In genomic region chr19:43513874-43514273, GRCm38 (mm10) we compare ENCODE assay signal across 16 mouse cellular contexts. TPM values are rescaled to one million over a fixed set of nuclear protein-coding genes. Genes with fewer than 3 reads are reported as not detected.
DNase-seq lines count a peak whose midpoint lies in the region; ATAC-seq and TF ChIP-seq lines count a peak whose summit lies in the region.
"Had no signal": no experiment of that assay in that cellular context is flagged by ENCODE, and none has a peak within 500 bp of the region (broad histone marks: within the 10 kb centered on the region; RNA-seq: fewer than 3 reads in every experiment).

No protein-coding gene starts in this region.

- H3K36me3 ChIP-seq in ES-Bruce4 (ENCODE audit: control insufficient read depth, insufficient read depth, low read length, poor library complexity, severe bottlenecking) = peaks cover 72% of the 10 kb centered on the region
- peaks cover 7% of the 10 kb centered on the region; the same call in 1 of the 2 replicates for H3K36me3 ChIP-seq in intestine, embryonic 15.5 days
- H3K36me3 ChIP-seq in liver, postnatal 0 days (replicated peaks; ENCODE audit: insufficient read depth, low read length) = peaks cover 38% of the 10 kb centered on the region

- TF ChIP-seq CTCF in ES-Bruce4 (IDR thresholded peaks at IDR 0.05; ENCODE audit: low read depth, low read length) = no peak
- TF ChIP-seq CTCF in liver, postnatal 0 days (IDR thresholded peaks at IDR 0.05; ENCODE audit: low read depth) = no peak

- intact Hi-C loops in left cerebral cortex, postnatal 25 days (cut with DNase I) = no loop called here

- 75% methylated on average over 8 of the region's 8 CpGs for WGBS in intestine, embryonic 15.5 days
- 59% methylated on average over 8 of the region's 8 CpGs for WGBS in liver, postnatal 0 days (ENCODE audit: insufficient replicate concordance)

- TF ChIP-seq EP300 in ES-Bruce4 (IDR thresholded peaks at IDR 0.05; ENCODE audit: insufficient read depth, low read depth, low read length) = no peak
- TF ChIP-seq EP300 in liver, postnatal 0 days (IDR thresholded peaks at IDR 0.05; ENCODE audit: low read depth) = no peak

- no peak for TF ChIP-seq POLR2A in ES-Bruce4 (IDR thresholded peaks at IDR 0.05; ENCODE audit: insufficient read depth, low read length)

- H3K27ac ChIP-seq in ES-Bruce4 (ENCODE audit: insufficient read depth, low read length) = peak overlapping the region; percentile 39
- H3K27ac ChIP-seq in intestine, embryonic 15.5 days = no peak overlapping the region
- H3K27ac ChIP-seq in liver, postnatal 0 days (ENCODE audit: low read depth) = peak overlapping the region; percentile 80
- H3K27ac ChIP-seq: embryonic facial prominence, embryonic 13.5 days; gastrocnemius, adult 2 months; heart, adult 2 months; limb, embryonic 15.5 days had no signal

- H3K4me1 ChIP-seq in ES-Bruce4 (ENCODE audit: control insufficient read depth, insufficient read depth, low read length) = peaks cover 6% of the 10 kb centered on the region
- H3K4me1 ChIP-seq in intestine, embryonic 15.5 days (replicated peaks) = peaks cover 3% of the 10 kb centered on the region; the same call in 1 of the 2 replicates
- peaks cover 11% of the 10 kb centered on the region for H3K4me1 ChIP-seq in liver, postnatal 0 days (ENCODE audit: insufficient read depth)
- H3K4me1 ChIP-seq: embryonic facial prominence, embryonic 13.5 days; limb, embryonic 15.5 days had no signal

- no peak overlapping the region for H3K4me3 ChIP-seq in ES-Bruce4 (ENCODE audit: low read depth, low read length)
- no peak overlapping the region for H3K4me3 ChIP-seq in intestine, embryonic 15.5 days (replicated peaks)
- H3K4me3 ChIP-seq in liver, postnatal 0 days (ENCODE audit: low read depth, low read length) = no peak overlapping the region
- H3K4me3 ChIP-seq: embryonic facial prominence, embryonic 13.5 days; gastrocnemius, adult 2 months; heart, adult 2 months; limb, embryonic 15.5 days had no signal

- peak; percentile 39 for DNase-seq in liver
- DNase-seq in liver, postnatal 0 days = peak; percentile 65
- no peak for DNase-seq in layer of hippocampus, postnatal 10 days (ENCODE audit: low spot score in 2 of 2)
- DNase-seq in adrenal gland, adult 18-20 months (ENCODE audit: low spot score in 2 of 2) = no peak
- DNase-seq in left cerebral cortex, postnatal 25 days (ENCODE audit: low spot score in 2 of 2) = no peak
- DNase-seq: cerebellum, adult 9-10 months; gastrocnemius, adult 2 months; heart, adult 2 months; right cerebral cortex, postnatal 25 days had no signal

- no peak overlapping the region for H3K9ac ChIP-seq in ES-Bruce4 (ENCODE audit: low read depth, poor library complexity, severe bottlenecking)
- no peak overlapping the region for H3K9ac ChIP-seq in intestine, embryonic 15.5 days
- no peak overlapping the region for H3K9ac ChIP-seq in liver, postnatal 0 days (replicated peaks)
- H3K9ac ChIP-seq: embryonic facial prominence, embryonic 13.5 days; limb, embryonic 15.5 days had no signal

- no peak overlapping the region for H3K4me2 ChIP-seq in intestine, embryonic 15.5 days (replicated peaks)
- H3K4me2 ChIP-seq in liver, postnatal 0 days (ENCODE audit: low read depth, low read length) = peak overlapping the region; percentile 24
- H3K4me2 ChIP-seq: embryonic facial prominence, embryonic 13.5 days; limb, embryonic 15.5 days; midbrain, embryonic 11.5 days had no signal

- H3K27me3 ChIP-seq in ES-Bruce4 (ENCODE audit: control insufficient read depth, insufficient read depth, low read length, poor library complexity, severe bottlenecking) = no peaks in the 10 kb centered on the region
- no peaks in the 10 kb centered on the region for H3K27me3 ChIP-seq in intestine, embryonic 15.5 days (replicated peaks)
- no peaks in the 10 kb centered on the region for H3K27me3 ChIP-seq in liver, postnatal 0 days (ENCODE audit: insufficient read depth, low read length)
- H3K27me3 ChIP-seq: embryonic facial prominence, embryonic 13.5 days; limb, embryonic 15.5 days had no signal

- ATAC-seq in intestine, embryonic 15.5 days = peak; percentile 45; the same call in 1 of the 2 replicates
- peak; percentile 67 for ATAC-seq in liver, postnatal 0 days
- ATAC-seq: inflammation-experienced regulatory T-cells, adult 6 months had no signal

- H3K9me3 ChIP-seq in ES-Bruce4 (replicated peaks; ENCODE audit: control insufficient read depth, insufficient read depth, low read length, poor library complexity, severe bottlenecking) = no peaks in the 10 kb centered on the region
- H3K9me3 ChIP-seq in intestine, embryonic 15.5 days = no peaks in the 10 kb centered on the region
- H3K9me3 ChIP-seq in liver, postnatal 0 days (ENCODE audit: low read length) = no peaks in the 10 kb centered on the region
- H3K9me3 ChIP-seq: embryonic facial prominence, embryonic 13.5 days; G1E; limb, embryonic 15.5 days had no signal

RNA-seq across cellular contexts. Expression of gene Got1, which starts 10.5 kb away (rescaled TPM):
- 148 and 152 TPM in 2 replicates for polyA plus RNA-seq in ES-Bruce4 (2011; ENCODE audit: insufficient read depth, insufficient read length, low read depth, missing spikeins)
- polyA plus RNA-seq in intestine, embryonic 15.5 days (2015; fragmentation: Nextera tagmentation; extraction: Ambion mirVana) = 58.7 and 60.7 TPM in 2 replicates
- 127 and 137 TPM in 2 replicates for polyA plus RNA-seq in liver, postnatal 0 days (2015; fragmentation: Nextera tagmentation; extraction: Ambion mirVana)
- total RNA-seq in layer of hippocampus, postnatal 10 days (2021) = 100 to 1,000 TPM; 185 to 197 TPM
- total RNA-seq in adrenal gland, adult 18-20 months (2021) = 100 to 1,000 TPM; 181 to 350 TPM
- 100 to 1,000 TPM; 340 to 351 TPM for total RNA-seq in left cerebral cortex, postnatal 25 days (2021)

Comparison
In these comparisons a context has a peak if more than half of its experiments do, and no peak if none do; other contexts are left out.
1. DNase-seq: peak in liver (single experiment) and liver, postnatal 0 days (single experiment); none in layer of hippocampus, postnatal 10 days (0 of 2), adrenal gland, adult 18-20 months (0 of 2) and left cerebral cortex, postnatal 25 days (0 of 2).